Mouse (Mus musculus): ENCODE measurements around the gene Maml3.

DNA sequence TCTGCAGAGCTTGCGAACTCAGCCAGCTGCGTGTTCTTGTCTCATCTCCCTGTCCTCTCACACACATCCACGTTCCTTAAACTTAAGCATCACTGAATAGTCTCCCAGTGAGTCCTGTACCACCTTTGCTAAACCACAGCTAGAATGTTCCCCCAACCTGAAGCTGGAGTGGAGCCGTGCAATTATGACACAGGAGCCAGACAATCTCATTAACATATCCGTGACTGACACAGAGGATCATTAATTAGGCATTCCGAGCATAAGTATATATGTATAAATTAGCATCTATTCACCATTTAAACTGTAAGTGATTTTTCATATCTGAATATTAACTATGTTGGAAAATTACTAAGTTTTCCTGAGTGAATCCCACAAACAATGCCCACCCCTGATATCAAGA lies 181.1 kb downstream of the Maml3 start:
- TF ChIP-seq ZC3H11A (IDR thresholded peaks at IDR 0.05; ENCODE audit: low read depth, low read length) = no peak
- no peak for TF ChIP-seq CTCF (conservative IDR thresholded peaks at IDR 0.05 in 1 of 2, IDR thresholded peaks at IDR 0.05 in 1 of 2; ENCODE audit: low read depth in 2 of 2, low read length in 2 of 2)
- no peak for TF ChIP-seq USF1 (IDR thresholded peaks at IDR 0.05; ENCODE audit: low read depth, low read length)
- no peak for TF ChIP-seq EP300 (IDR thresholded peaks at IDR 0.05; ENCODE audit: low read length)
- no peak for TF ChIP-seq POLR2A (IDR thresholded peaks at IDR 0.05; ENCODE audit: low read depth, low read length)
- no peak for TF ChIP-seq GABPA (IDR thresholded peaks at IDR 0.05; ENCODE audit: insufficient replicate concordance, low read depth, low read length)
- no peak for TF ChIP-seq UBTF (IDR thresholded peaks at IDR 0.05; ENCODE audit: low read depth, low read length)
- no peak for TF ChIP-seq MAFK (IDR thresholded peaks at IDR 0.05; ENCODE audit: insufficient replicate concordance, low read length)
- no peak for TF ChIP-seq E2F4 (IDR thresholded peaks at IDR 0.05; ENCODE audit: insufficient replicate concordance, low read depth, low read length)
- no peak for TF ChIP-seq ZMIZ1 (IDR thresholded peaks at IDR 0.05; ENCODE audit: low read depth, low read length)
- no peak for TF ChIP-seq MAX (IDR thresholded peaks at IDR 0.05; ENCODE audit: low read length)
- TF ChIP-seq RAD21 (IDR thresholded peaks at IDR 0.05; ENCODE audit: low read depth, low read length) = no peak
- TF ChIP-seq IRF4 (IDR thresholded peaks at IDR 0.05; ENCODE audit: low read depth, low read length) = no peak
- TF ChIP-seq MXI1 (IDR thresholded peaks at IDR 0.05; ENCODE audit: low read depth, low read length) = no peak

Data from CH12.LX (cell line).